Mouse (Mus musculus) neural tube, embryonic 13.5 days (tissue): Measurements from ENCODE around the gene Atp6v0a1. TPM values are rescaled to one million over a fixed set of nuclear protein-coding genes. Genes with fewer than 3 reads are reported as not detected.

Experiments
- ATAC-seq: fragments of 200-750 bp; cut with Nextera tagmentation; 2 replicates; pipeline ENCODE4 v1.8.0; 2017; ENCODE audit warnings: low read depth, mild to moderate bottlenecking, moderate TSS enrichment, moderate library complexity
- H3K27ac ChIP-seq: fragments of 300-500 bp; sonication (generic); replicated peaks from 2 replicates; pipeline ENCODE4 v1.5.1; 2015; ENCODE audit warnings: moderate library complexity, mild to moderate bottlenecking, inconsistent platforms
- H3K27me3 ChIP-seq: fragments of 300-500 bp; sonication (generic); 2 replicates; pipeline ENCODE4 v1.6.1; 2015; ENCODE audit warnings: mild to moderate bottlenecking, inconsistent platforms
- H3K36me3 ChIP-seq: fragments of 300-500 bp; sonication (generic); 2 replicates; pipeline ENCODE4 v1.6.1; 2015; ENCODE audit warnings: mild to moderate bottlenecking, inconsistent platforms
- H3K4me1 ChIP-seq: fragments of 300-500 bp; sonication (generic); replicated peaks from 2 replicates; pipeline ENCODE4 v1.6.1; 2015; ENCODE audit warnings: inconsistent platforms
- H3K4me2 ChIP-seq: fragments of 300-500 bp; sonication (generic); 2 replicates; pipeline ENCODE4 v1.6.1; 2015; ENCODE audit warnings: inconsistent platforms, mild to moderate bottlenecking, moderate library complexity
- H3K4me3 ChIP-seq: fragments of 300-500 bp; sonication (generic); 2 replicates; pipeline ENCODE4 v1.5.1; 2015; ENCODE audit warnings: mild to moderate bottlenecking, inconsistent platforms
- H3K9ac ChIP-seq: fragments of 300-500 bp; sonication (generic); 2 replicates; pipeline ENCODE4 v1.6.1; 2015; ENCODE audit warnings: moderate library complexity, mild to moderate bottlenecking, inconsistent platforms
- H3K9me3 ChIP-seq: fragments of 300-500 bp; sonication (generic); 2 replicates; pipeline ENCODE4 v1.6.1; 2016; ENCODE audit warnings: inconsistent platforms
- WGBS: fragments of 180-500 bp; shearing (Covaris S2); methylation state at CpG from one replicate; pipeline ENCODE4 v1.1.7; 2015; 5-methylcytosine and 5-hydroxymethylcytosine counted together
- polyA plus RNA-seq: library from polyadenylated mRNA; unstranded; fragments of >200 nt; fragmentation: Nextera tagmentation; extraction: Ambion mirVana; gene quantifications from 2 replicates; pipeline ENCODE4 v1.2.1, GENCODE M21; 2015

The Atp6v0a1 gene
- polyA plus RNA-seq, 1 experiment from 2014 or later: 111 TPM

- Histone ChIP-seq H3K4me2 (peak overlapping the region; percentile 57), H3K4me3 (peak overlapping the region; percentile 29), H3K27ac (no peak overlapping the region), H3K4me1 (peaks cover 5% of the 10 kb centered on the region; the same call in 1 of the 2 replicates), H3K27me3 (peaks cover 23% of the 10 kb centered on the region), H3K9ac (no peak overlapping the region), H3K36me3 (no peaks in the 10 kb centered on the region), H3K9me3 (no peaks in the 10 kb centered on the region)
- WGBS: 4% methylated on average over 20 of the region's 20 CpGs
- peak; percentile 69; the same call in 1 of the 2 replicates for ATAC-seq
These were observed 26.0 kb upstream of the Atp6v0a1 start for GRCm38 (mm10) chr11:100983125-100983777.

DNA sequence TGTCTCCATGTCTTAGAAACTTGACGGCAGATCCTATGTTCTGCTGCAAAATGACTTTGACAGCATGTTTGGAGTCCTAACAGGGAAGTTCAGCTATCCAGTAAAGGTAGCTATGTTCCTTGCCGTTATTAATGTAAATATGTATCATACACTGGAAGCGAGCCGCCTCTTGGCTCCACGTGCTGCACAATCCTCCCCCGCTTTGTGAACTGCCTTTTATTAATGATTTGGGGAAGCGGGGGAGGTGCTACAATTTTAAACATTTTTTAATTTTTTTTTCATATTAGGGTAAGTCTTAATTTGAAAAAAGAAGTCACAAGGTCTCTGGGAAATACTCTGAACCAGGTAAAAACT lies 25.5 kb upstream of the Atp6v0a1 start:
- Histone ChIP-seq H3K4me2 (no peak overlapping the region), H3K9ac (no peak overlapping the region), H3K4me1 (peaks cover 5% of the 10 kb centered on the region; the same call in 1 of the 2 replicates), H3K4me3 (no peak overlapping the region), H3K36me3 (no peaks in the 10 kb centered on the region), H3K9me3 (no peaks in the 10 kb centered on the region), H3K27me3 (peaks cover 23% of the 10 kb centered on the region), H3K27ac (no peak overlapping the region)
- 81% methylated on average over 7 of the region's 7 CpGs for WGBS
- ATAC-seq: no peak

- Histone ChIP-seq H3K4me1 (peaks cover 5% of the 10 kb centered on the region; the same call in 1 of the 2 replicates), H3K4me3 (no peak overlapping the region), H3K9me3 (no peaks in the 10 kb centered on the region), H3K36me3 (no peaks in the 10 kb centered on the region), H3K4me2 (no peak overlapping the region), H3K27ac (no peak overlapping the region), H3K9ac (no peak overlapping the region), H3K27me3 (peaks cover 18% of the 10 kb centered on the region)
- 45% methylated on average over 3 of the region's 3 CpGs for WGBS
- no peak for ATAC-seq
These were observed 23.6 kb upstream of the Atp6v0a1 start for GRCm38 (mm10) chr11:100985607-100986006.

GRCm38 (mm10) chr11:100988674-100989073 lies 20.6 kb upstream of the Atp6v0a1 start:
- Histone ChIP-seq H3K9ac (no peak overlapping the region), H3K4me1 (no peaks in the 10 kb centered on the region), H3K27me3 (no peaks in the 10 kb centered on the region), H3K4me2 (no peak overlapping the region), H3K9me3 (no peaks in the 10 kb centered on the region), H3K36me3 (no peaks in the 10 kb centered on the region), H3K27ac (no peak overlapping the region), H3K4me3 (no peak overlapping the region)
- 84% methylated on average over 3 of the region's 3 CpGs for WGBS
- ATAC-seq: no peak

DNA sequence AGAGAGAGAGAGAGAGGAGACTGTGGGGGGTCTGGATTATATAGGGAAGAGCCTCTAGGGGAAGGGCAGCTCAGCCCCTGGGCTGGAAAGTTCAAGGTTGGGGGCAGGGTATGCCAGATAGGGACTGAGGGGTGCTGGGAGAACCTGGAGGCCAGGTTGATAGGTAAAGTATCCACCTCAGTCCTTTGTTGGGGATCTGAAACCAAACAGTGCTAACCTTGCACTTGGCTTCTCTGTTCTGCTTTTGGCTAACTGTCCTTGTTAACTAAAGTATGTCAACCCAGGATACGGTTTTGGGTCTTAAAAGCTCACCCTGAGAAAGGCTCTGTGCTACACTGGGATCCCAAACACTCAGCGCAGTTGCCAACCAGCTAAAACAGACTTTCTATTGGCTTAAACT lies 19.6 kb upstream of the Atp6v0a1 start:
- ATAC-seq: no peak
- Histone ChIP-seq H3K4me2 (no peak overlapping the region), H3K9me3 (no peaks in the 10 kb centered on the region), H3K36me3 (no peaks in the 10 kb centered on the region), H3K27ac (no peak overlapping the region), H3K4me3 (no peak overlapping the region), H3K4me1 (no peaks in the 10 kb centered on the region), H3K27me3 (no peaks in the 10 kb centered on the region), H3K9ac (no peak overlapping the region)
- WGBS: 64% methylated on average over 2 of the region's 2 CpGs

DNA sequence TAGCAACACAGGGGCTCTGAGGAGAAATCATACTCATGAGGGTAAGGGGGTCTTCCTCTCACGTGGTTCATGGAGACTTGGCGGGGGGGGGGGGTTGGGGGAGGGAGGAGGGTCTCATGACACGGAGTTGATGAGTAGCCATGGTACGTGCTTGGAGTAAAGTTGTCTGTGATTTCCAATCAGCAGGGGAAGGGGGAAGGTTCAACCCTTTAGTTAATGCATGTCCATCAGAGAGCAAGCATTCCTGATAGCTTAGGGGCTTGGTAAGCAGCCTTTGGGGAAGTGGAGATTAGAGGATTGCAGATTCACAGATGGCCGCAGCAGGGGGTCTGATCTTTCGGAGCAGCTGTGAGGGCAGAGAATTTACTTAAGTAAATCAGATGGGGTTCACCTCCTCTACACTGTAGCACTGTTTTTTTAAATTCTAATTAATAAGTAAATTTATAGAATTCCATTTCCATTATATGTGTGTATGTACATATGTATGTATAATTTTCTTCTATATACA lies 18.2 kb upstream of the Atp6v0a1 start:
- WGBS: 27% methylated on average over 6 of the region's 6 CpGs
- Histone ChIP-seq H3K9ac (no peak overlapping the region), H3K9me3 (no peaks in the 10 kb centered on the region), H3K4me1 (no peaks in the 10 kb centered on the region), H3K27ac (no peak overlapping the region), H3K27me3 (no peaks in the 10 kb centered on the region), H3K36me3 (no peaks in the 10 kb centered on the region), H3K4me3 (no peak overlapping the region), H3K4me2 (no peak overlapping the region)
- no peak for ATAC-seq

DNA sequence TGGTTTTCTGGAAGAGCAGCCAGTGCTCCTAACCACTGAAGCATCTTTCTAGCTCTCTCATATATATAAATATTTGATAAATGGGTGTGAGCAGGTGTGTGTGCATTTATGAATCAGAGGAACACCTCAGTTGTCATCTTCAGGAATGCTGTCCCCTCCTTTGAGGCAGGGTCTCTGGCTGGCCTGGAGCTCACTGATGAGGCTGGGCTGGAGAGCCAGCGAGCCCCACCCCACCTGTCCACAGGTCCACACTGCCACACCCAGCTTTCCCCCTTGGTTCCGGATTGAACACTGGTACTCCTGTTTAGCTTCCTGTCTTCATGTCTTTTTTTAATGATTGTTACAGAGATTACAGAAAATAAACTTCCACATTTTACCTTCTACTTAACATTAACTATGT lies 15.8 kb upstream of the Atp6v0a1 start:
- Histone ChIP-seq H3K4me2 (no peak overlapping the region), H3K4me3 (no peak overlapping the region), H3K9me3 (no peaks in the 10 kb centered on the region), H3K27me3 (no peaks in the 10 kb centered on the region), H3K9ac (no peak overlapping the region), H3K4me1 (no peaks in the 10 kb centered on the region), H3K36me3 (no peaks in the 10 kb centered on the region), H3K27ac (no peak overlapping the region)
- 83% methylated on average over 2 of the region's 2 CpGs for WGBS
- no peak for ATAC-seq

DNA sequence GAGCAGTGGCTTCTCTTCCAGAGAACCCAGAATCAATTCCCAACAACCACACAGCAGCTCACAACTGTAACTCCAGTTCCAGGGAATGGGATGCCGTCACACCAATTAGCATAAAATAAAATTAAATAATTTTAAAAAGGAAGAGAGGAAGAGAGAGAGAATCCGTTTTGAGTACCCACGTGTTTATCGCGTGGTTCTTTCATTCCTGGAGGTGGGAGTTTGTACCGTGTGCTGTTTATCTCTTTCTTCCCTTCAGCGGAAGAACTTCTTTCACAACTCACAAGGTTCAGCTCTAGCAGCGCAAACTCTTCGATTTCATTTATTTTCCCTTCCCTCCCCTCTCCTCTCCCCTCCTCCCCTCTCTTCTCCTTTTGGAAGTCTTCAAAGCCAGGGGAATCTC lies 15.0 kb upstream of the Atp6v0a1 start:
- Histone ChIP-seq H3K4me2 (no peak overlapping the region), H3K9me3 (no peaks in the 10 kb centered on the region), H3K4me3 (no peak overlapping the region), H3K27me3 (no peaks in the 10 kb centered on the region), H3K27ac (no peak overlapping the region), H3K4me1 (no peaks in the 10 kb centered on the region), H3K36me3 (no peaks in the 10 kb centered on the region), H3K9ac (no peak overlapping the region)
- WGBS: 66% methylated on average over 9 of the region's 9 CpGs
- no peak for ATAC-seq

- no peak for ATAC-seq
- H3K9me3 ChIP-seq: no peaks in the 10 kb centered on the region
- 83% methylated on average over 5 of the region's 5 CpGs for WGBS
- H3K9ac ChIP-seq: no peak overlapping the region
- H3K27me3 ChIP-seq: no peaks in the 10 kb centered on the region
- H3K4me2 ChIP-seq: no peak overlapping the region
- no peak overlapping the region for H3K27ac ChIP-seq
- no peaks in the 10 kb centered on the region for H3K4me1 ChIP-seq
- no peaks in the 10 kb centered on the region for H3K36me3 ChIP-seq
- H3K4me3 ChIP-seq: no peak overlapping the region
These were observed 14.6 kb upstream of the Atp6v0a1 start for GRCm38 (mm10) chr11:100994655-100995054.

GRCm38 (mm10) chr11:100996501-100996900 lies 12.8 kb upstream of the Atp6v0a1 start:
- Histone ChIP-seq H3K4me2 (no peak overlapping the region), H3K9ac (no peak overlapping the region), H3K36me3 (no peaks in the 10 kb centered on the region), H3K4me1 (no peaks in the 10 kb centered on the region), H3K27ac (no peak overlapping the region), H3K4me3 (no peak overlapping the region), H3K27me3 (no peaks in the 10 kb centered on the region), H3K9me3 (no peaks in the 10 kb centered on the region)
- WGBS: 86% methylated on average over 4 of the region's 4 CpGs
- ATAC-seq: no peak

DNA sequence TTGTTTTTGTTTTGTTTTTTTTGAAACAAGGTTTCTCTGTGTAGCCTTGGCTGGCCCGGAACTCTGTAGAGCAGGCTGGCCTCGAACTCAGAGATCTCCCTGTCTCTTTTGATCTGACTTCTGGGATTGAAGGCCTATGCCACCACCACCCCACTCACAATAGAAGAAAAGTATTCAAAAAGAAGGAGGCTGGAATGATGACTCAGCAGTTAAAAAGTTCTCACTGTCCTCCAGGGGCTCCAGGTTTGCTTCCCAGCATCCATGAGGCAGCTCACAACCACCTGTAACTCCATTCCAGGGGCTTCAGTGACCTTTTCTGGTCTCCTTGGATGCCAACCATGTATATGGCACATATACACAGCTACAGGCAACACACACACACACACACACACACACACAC lies 10.4 kb upstream of the Atp6v0a1 start:
- Histone ChIP-seq H3K27me3 (no peaks in the 10 kb centered on the region), H3K9ac (no peak overlapping the region), H3K4me1 (no peaks in the 10 kb centered on the region), H3K4me2 (no peak overlapping the region), H3K36me3 (no peaks in the 10 kb centered on the region), H3K4me3 (no peak overlapping the region), H3K9me3 (no peaks in the 10 kb centered on the region), H3K27ac (no peak overlapping the region)
- WGBS: 88% methylated on average over 2 of the region's 2 CpGs
- ATAC-seq: no peak

- H3K9ac ChIP-seq: no peak overlapping the region
- no peak overlapping the region for H3K27ac ChIP-seq
- no peaks in the 10 kb centered on the region for H3K4me1 ChIP-seq
- no peak overlapping the region for H3K4me3 ChIP-seq
- no peak overlapping the region for H3K4me2 ChIP-seq
- ATAC-seq: no peak
- H3K27me3 ChIP-seq: no peaks in the 10 kb centered on the region
- no peaks in the 10 kb centered on the region for H3K9me3 ChIP-seq
- WGBS: 56% methylated on average over 3 of the region's 3 CpGs
- H3K36me3 ChIP-seq: no peaks in the 10 kb centered on the region
These were observed 10.0 kb upstream of the Atp6v0a1 start for GRCm38 (mm10) chr11:100999254-100999653.
